Mouse (Mus musculus) brain, embryonic 14.5 days (tissue): ENCODE measurements around the gene Magi3.

Experiments used
- CTCF ChIP-seq: fragments of 200-500 bp; IDR thresholded peaks from 2 replicates; pipeline ENCODE4 v1.5.1; 2012; ENCODE audit warnings: inconsistent platforms, mild to moderate bottlenecking, moderate library complexity, borderline replicate concordance; ENCODE audit not compliant: insufficient read depth, insufficient read length; ENCODE audit errors: extremely low read depth
- POLR2A ChIP-seq: fragments of 200-500 bp; IDR thresholded peaks from 2 replicates; pipeline ENCODE4 v1.6.1; 2012; ENCODE audit warnings: mild to moderate bottlenecking, inconsistent platforms, borderline replicate concordance; ENCODE audit not compliant: poor library complexity, insufficient read depth, insufficient read length, severe bottlenecking; ENCODE audit errors: extremely low read depth

DNA sequence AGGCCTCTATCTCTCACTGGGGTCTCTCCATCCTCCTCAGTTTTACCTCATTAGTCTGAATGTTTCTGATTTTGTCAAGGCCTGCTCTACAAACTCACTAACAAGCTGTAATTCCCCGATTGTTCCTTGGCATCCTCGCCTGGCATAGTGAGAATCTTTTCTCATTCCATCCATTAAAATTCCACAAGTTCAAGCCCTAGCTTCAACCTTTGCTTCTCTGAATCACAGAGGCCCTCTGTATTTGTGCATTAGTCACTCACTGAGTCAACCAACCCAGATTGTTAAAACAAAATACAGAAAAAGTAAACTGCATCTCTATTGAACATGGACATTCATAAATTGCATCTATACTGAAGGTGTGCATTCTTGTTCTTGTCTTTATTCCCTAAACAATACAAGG is 19.2 kb upstream of the Magi3 start:
- no peak for TF ChIP-seq POLR2A
- TF ChIP-seq CTCF: no peak
